Mouse (Mus musculus): ENCODE results near the gene Arhgap25. TPM values are rescaled to one million over a fixed set of nuclear protein-coding genes. Genes with fewer than 3 reads are reported as not detected.

The Arhgap25 gene
- total and polyA plus RNA-seq, 3 experiments: 4.8 to 40.9 (median 22.8) TPM

- ATAC-seq (ENCODE audit: extremely low read depth, insufficient number of reproducible peaks, low FRiP score, poor library complexity, severe bottlenecking) (no peak), DNase-seq (ENCODE audit: low spot score) (peak; percentile 37)
- Histone ChIP-seq H3K36me3 (replicated peaks) (no peaks in the 10 kb centered on the region), H3K4me3 (ENCODE audit: low read depth, low read length) (no peak overlapping the region), H3K9me3 (replicated peaks) (no peaks in the 10 kb centered on the region), H3K4me1 (ENCODE audit: insufficient read depth, low read depth, low read length) (no peaks in the 10 kb centered on the region), H3K27me3 (ENCODE audit: insufficient read depth, low read length) (peaks cover 27% of the 10 kb centered on the region)
- TF ChIP-seq POLR2AphosphoS5 (IDR thresholded peaks at IDR 0.05; ENCODE audit: insufficient replicate concordance, low read depth, low read length): no peak
- peak; percentile 59 for TF ChIP-seq CTCF (IDR thresholded peaks at IDR 0.05; ENCODE audit: low read depth, low read length)
- TF ChIP-seq GATA2 (IDR thresholded peaks at IDR 0.05; ENCODE audit: borderline replicate concordance, low read depth, low read length): no peak
Observed at GRCm38 (mm10) chr6:87513046-87513767, 19.9 kb downstream of the Arhgap25 start.

- no peaks in the 10 kb centered on the region for H3K4me1 ChIP-seq (ENCODE audit: insufficient read depth, low read depth, low read length)
- DNase-seq (ENCODE audit: low spot score): no peak
- TF ChIP-seq GATA1 (IDR thresholded peaks at IDR 0.05; ENCODE audit: borderline replicate concordance, low read length) (no peak), TAL1 (conservative IDR thresholded peaks at IDR 0.05; ENCODE audit: low read depth, low read length) (no peak), CTCF (IDR thresholded peaks at IDR 0.05; ENCODE audit: low read depth, low read length) (no peak), POLR2AphosphoS5 (IDR thresholded peaks at IDR 0.05; ENCODE audit: insufficient replicate concordance, low read depth, low read length) (no peak), GATA2 (IDR thresholded peaks at IDR 0.05; ENCODE audit: borderline replicate concordance, low read depth, low read length) (no peak)
- no peaks in the 10 kb centered on the region for H3K9me3 ChIP-seq (replicated peaks)
- ATAC-seq (ENCODE audit: extremely low read depth, insufficient number of reproducible peaks, low FRiP score, poor library complexity, severe bottlenecking): no peak
- no peak overlapping the region for H3K4me3 ChIP-seq (ENCODE audit: low read depth, low read length)
- H3K36me3 ChIP-seq (replicated peaks): no peaks in the 10 kb centered on the region
- H3K27me3 ChIP-seq (ENCODE audit: insufficient read depth, low read length): peaks cover 13% of the 10 kb centered on the region
Observed at GRCm38 (mm10) chr6:87510999-87511398, 22.1 kb downstream of the Arhgap25 start.

GRCm38 (mm10) chr6:87509806-87510205 lies 23.3 kb downstream of the Arhgap25 start:
- Histone ChIP-seq H3K9me3 (replicated peaks) (no peaks in the 10 kb centered on the region), H3K4me1 (ENCODE audit: insufficient read depth, low read depth, low read length) (no peaks in the 10 kb centered on the region), H3K36me3 (replicated peaks) (no peaks in the 10 kb centered on the region), H3K27me3 (ENCODE audit: insufficient read depth, low read length) (peaks cover 17% of the 10 kb centered on the region), H3K4me3 (ENCODE audit: low read depth, low read length) (no peak overlapping the region)
- TF ChIP-seq CTCF (IDR thresholded peaks at IDR 0.05; ENCODE audit: low read depth, low read length) (no peak), GATA1 (IDR thresholded peaks at IDR 0.05; ENCODE audit: borderline replicate concordance, low read length) (no peak), TAL1 (conservative IDR thresholded peaks at IDR 0.05; ENCODE audit: low read depth, low read length) (no peak), GATA2 (IDR thresholded peaks at IDR 0.05; ENCODE audit: borderline replicate concordance, low read depth, low read length) (no peak), POLR2AphosphoS5 (IDR thresholded peaks at IDR 0.05; ENCODE audit: insufficient replicate concordance, low read depth, low read length) (no peak)
- DNase-seq (ENCODE audit: low spot score): no peak
- ATAC-seq (ENCODE audit: extremely low read depth, insufficient number of reproducible peaks, low FRiP score, poor library complexity, severe bottlenecking): no peak

GRCm38 (mm10) chr6:87504875-87505274 lies 28.2 kb downstream of the Arhgap25 start:
- Histone ChIP-seq H3K36me3 (replicated peaks) (no peaks in the 10 kb centered on the region), H3K27me3 (ENCODE audit: insufficient read depth, low read length) (peaks cover 41% of the 10 kb centered on the region), H3K9me3 (replicated peaks) (no peaks in the 10 kb centered on the region), H3K4me3 (ENCODE audit: low read depth, low read length) (no peak overlapping the region), H3K4me1 (ENCODE audit: insufficient read depth, low read depth, low read length) (peaks cover 11% of the 10 kb centered on the region)
- DNase-seq (ENCODE audit: low spot score) (no peak), ATAC-seq (ENCODE audit: extremely low read depth, insufficient number of reproducible peaks, low FRiP score, poor library complexity, severe bottlenecking) (no peak)
- TF ChIP-seq CTCF (IDR thresholded peaks at IDR 0.05; ENCODE audit: low read depth, low read length): no peak
- TF ChIP-seq GATA1 (IDR thresholded peaks at IDR 0.05; ENCODE audit: borderline replicate concordance, low read length): no peak
- no peak for TF ChIP-seq POLR2AphosphoS5 (IDR thresholded peaks at IDR 0.05; ENCODE audit: insufficient replicate concordance, low read depth, low read length)
- TF ChIP-seq GATA2 (IDR thresholded peaks at IDR 0.05; ENCODE audit: borderline replicate concordance, low read depth, low read length): no peak
- no peak for TF ChIP-seq TAL1 (conservative IDR thresholded peaks at IDR 0.05; ENCODE audit: low read depth, low read length)

GRCm38 (mm10) chr6:87503976-87504375 lies 29.1 kb downstream of the Arhgap25 start:
- TF ChIP-seq POLR2AphosphoS5 (IDR thresholded peaks at IDR 0.05; ENCODE audit: insufficient replicate concordance, low read depth, low read length) (no peak), GATA2 (IDR thresholded peaks at IDR 0.05; ENCODE audit: borderline replicate concordance, low read depth, low read length) (no peak), GATA1 (IDR thresholded peaks at IDR 0.05; ENCODE audit: borderline replicate concordance, low read length) (no peak), TAL1 (conservative IDR thresholded peaks at IDR 0.05; ENCODE audit: low read depth, low read length) (no peak), CTCF (IDR thresholded peaks at IDR 0.05; ENCODE audit: low read depth, low read length) (no peak)
- H3K4me3 ChIP-seq (ENCODE audit: low read depth, low read length): no peak overlapping the region
- H3K36me3 ChIP-seq (replicated peaks): no peaks in the 10 kb centered on the region
- H3K9me3 ChIP-seq (replicated peaks): no peaks in the 10 kb centered on the region
- DNase-seq (ENCODE audit: low spot score): no peak
- peaks cover 41% of the 10 kb centered on the region for H3K27me3 ChIP-seq (ENCODE audit: insufficient read depth, low read length)
- no peak for ATAC-seq (ENCODE audit: extremely low read depth, insufficient number of reproducible peaks, low FRiP score, poor library complexity, severe bottlenecking)
- peaks cover 18% of the 10 kb centered on the region for H3K4me1 ChIP-seq (ENCODE audit: insufficient read depth, low read depth, low read length)

- no peak overlapping the region for H3K4me3 ChIP-seq (ENCODE audit: low read depth, low read length)
- H3K9me3 ChIP-seq (replicated peaks): no peaks in the 10 kb centered on the region
- H3K36me3 ChIP-seq (replicated peaks): no peaks in the 10 kb centered on the region
- peaks cover 20% of the 10 kb centered on the region for H3K4me1 ChIP-seq (ENCODE audit: insufficient read depth, low read depth, low read length)
- DNase-seq (ENCODE audit: low spot score) (no peak), ATAC-seq (ENCODE audit: extremely low read depth, insufficient number of reproducible peaks, low FRiP score, poor library complexity, severe bottlenecking) (no peak)
- TF ChIP-seq POLR2AphosphoS5 (IDR thresholded peaks at IDR 0.05; ENCODE audit: insufficient replicate concordance, low read depth, low read length): no peak
- TF ChIP-seq GATA1 (IDR thresholded peaks at IDR 0.05; ENCODE audit: borderline replicate concordance, low read length): no peak
- TF ChIP-seq CTCF (IDR thresholded peaks at IDR 0.05; ENCODE audit: low read depth, low read length): no peak
- TF ChIP-seq TAL1 (conservative IDR thresholded peaks at IDR 0.05; ENCODE audit: low read depth, low read length): no peak
- TF ChIP-seq GATA2 (IDR thresholded peaks at IDR 0.05; ENCODE audit: borderline replicate concordance, low read depth, low read length): no peak
- H3K27me3 ChIP-seq (ENCODE audit: insufficient read depth, low read length): peaks cover 45% of the 10 kb centered on the region
Observed at GRCm38 (mm10) chr6:87503536-87503935, 29.5 kb downstream of the Arhgap25 start.
